Mouse (Mus musculus) CH12.LX (cell line): ENCODE measurements around the gene Cnih4. TPM values are rescaled to one million over a fixed set of nuclear protein-coding genes. Genes with fewer than 3 reads are reported as not detected.

ENCODE experiments used
- DNase-seq: peaks from one replicate; pipeline ENCODE4 v3.0.0-alpha.2; 2013; ENCODE audit errors: extremely low read depth
- H3K27ac ChIP-seq: 2 replicates; pipeline ENCODE4 v1.5.1; 2012; ENCODE audit warnings: low read depth, mild to moderate bottlenecking, control low read depth, moderate library complexity; ENCODE audit not compliant: insufficient read depth
- H3K27me3 ChIP-seq: replicated peaks from 2 replicates; pipeline ENCODE3; 2012; ENCODE audit warnings: inconsistent platforms
- H3K36me3 ChIP-seq, 2 experiments: replicated peaks in 1 of 2; 2 replicates each; pipeline versions ENCODE3 to v1.6.1; 2012; ENCODE audit warnings: inconsistent platforms in 1 of 2, low read length in 1 of 2, mild to moderate bottlenecking in 1 of 2, mixed read lengths in 1 of 2, moderate library complexity in 1 of 2; ENCODE audit not compliant: control insufficient read depth in 1 of 2, insufficient read depth in 1 of 2
- H3K4me1 ChIP-seq, 2 experiments: 2 replicates each; pipeline ENCODE4 v1.6.1; 2012; ENCODE audit warnings: inconsistent platforms in 1 of 2, moderate library complexity in 1 of 2; ENCODE audit not compliant: insufficient read depth in 2 of 2, control insufficient read depth in 1 of 2
- H3K4me2 ChIP-seq: 2 replicates; pipeline ENCODE4 v1.6.1; 2012; ENCODE audit warnings: low read depth, mild to moderate bottlenecking, control low read depth; ENCODE audit not compliant: poor library complexity, insufficient read depth, severe bottlenecking
- H3K4me3 ChIP-seq, 3 experiments: fragments of 150-350 bp in 1 of 3; sonication (generic) in 1 of 3; replicated peaks in 1 of 3; 2 replicates each; pipeline versions ENCODE3 to v1.5.1; 2011 to 2012; ENCODE audit warnings: low read depth in 2 of 3, low read length in 2 of 3, mild to moderate bottlenecking in 2 of 3, moderate library complexity in 2 of 3, control low read depth in 1 of 3, improper control_type of control experiment in 1 of 3, inconsistent platforms in 1 of 3, mixed read lengths in 1 of 3; ENCODE audit not compliant: poor library complexity in 1 of 3
- H3K79me2 ChIP-seq: replicated peaks from 2 replicates; pipeline ENCODE4 v1.6.1; 2012; ENCODE audit warnings: mild to moderate bottlenecking, moderate library complexity; ENCODE audit not compliant: control insufficient read depth, poor library complexity, insufficient read depth, severe bottlenecking; ENCODE audit errors: extremely low read depth
- H3K9ac ChIP-seq: 2 replicates; pipeline ENCODE4 v1.6.1; 2012; ENCODE audit warnings: low read depth, mild to moderate bottlenecking, control low read depth, moderate library complexity; ENCODE audit not compliant: insufficient read depth
- H3K9me3 ChIP-seq: replicated peaks from 2 replicates; pipeline ENCODE3; 2012; ENCODE audit warnings: low read length, inconsistent platforms, mixed read lengths
- CHD2 ChIP-seq: IDR thresholded peaks from 2 replicates; pipeline ENCODE4 v1.6.1; 2011; ENCODE audit warnings: low read length, improper control_type of control experiment
- ETS1 ChIP-seq: conservative IDR thresholded peaks from 2 replicates; pipeline ENCODE4 v1.6.1; 2012; ENCODE audit warnings: low read depth, mild to moderate bottlenecking, inconsistent platforms, low read length, improper control_type of control experiment, moderate library complexity
- HCFC1 ChIP-seq: IDR thresholded peaks from 2 replicates; pipeline ENCODE4 v1.6.1; 2012; ENCODE audit warnings: low read depth, mild to moderate bottlenecking, inconsistent platforms, low read length, improper control_type of control experiment
- JUN ChIP-seq: IDR thresholded peaks from 2 replicates; pipeline ENCODE4 v1.6.1; 2011; ENCODE audit warnings: low read depth, mild to moderate bottlenecking, low read length, improper control_type of control experiment, moderate library complexity; ENCODE audit not compliant: insufficient read depth
- KAT2A ChIP-seq: IDR thresholded peaks from 2 replicates; pipeline ENCODE4 v1.6.1; 2012; ENCODE audit warnings: low read length, improper control_type of control experiment, inconsistent platforms; ENCODE audit not compliant: insufficient replicate concordance
- NRF1 ChIP-seq: IDR thresholded peaks from 2 replicates; pipeline ENCODE4 v1.6.1; 2014; ENCODE audit warnings: low read depth, mild to moderate bottlenecking, inconsistent platforms, low read length, improper control_type of control experiment, moderate library complexity
- PAX5 ChIP-seq: IDR thresholded peaks from 2 replicates; pipeline ENCODE4 v1.6.1; 2012; ENCODE audit warnings: low read length, inconsistent platforms, mixed read lengths
- POLR2A ChIP-seq: IDR thresholded peaks from 2 replicates; pipeline ENCODE4 v1.6.1; 2011; ENCODE audit warnings: low read depth, mild to moderate bottlenecking, improper control_type of control experiment, low read length
- RAD21 ChIP-seq: IDR thresholded peaks from 2 replicates; pipeline ENCODE4 v1.6.1; 2011; ENCODE audit warnings: low read depth, mild to moderate bottlenecking, low read length, improper control_type of control experiment, moderate library complexity
- RCOR1 ChIP-seq: conservative IDR thresholded peaks from 2 replicates; pipeline ENCODE4 v1.6.1; 2012; ENCODE audit warnings: low read depth, mild to moderate bottlenecking, inconsistent platforms, low read length, improper control_type of control experiment
- SIN3A ChIP-seq: IDR thresholded peaks from 2 replicates; pipeline ENCODE4 v1.6.1; 2012; ENCODE audit warnings: low read length, improper control_type of control experiment, inconsistent platforms
- SMC3 ChIP-seq: IDR thresholded peaks from 2 replicates; pipeline ENCODE4 v1.6.1; 2011; ENCODE audit warnings: low read depth, low read length, improper control_type of control experiment
- TCF12 ChIP-seq: IDR thresholded peaks from 2 replicates; pipeline ENCODE4 v1.6.1; 2014; ENCODE audit warnings: low read depth, mild to moderate bottlenecking, inconsistent platforms, low read length, improper control_type of control experiment
- USF1 ChIP-seq: IDR thresholded peaks from 2 replicates; pipeline ENCODE4 v1.6.1; 2014; ENCODE audit warnings: low read depth, mild to moderate bottlenecking, inconsistent platforms, low read length, improper control_type of control experiment
- USF2 ChIP-seq: conservative IDR thresholded peaks from 2 replicates; pipeline ENCODE4 v1.6.1; 2011; ENCODE audit warnings: low read depth, low read length, improper control_type of control experiment
- ZKSCAN1 ChIP-seq: IDR thresholded peaks from 2 replicates; pipeline ENCODE4 v1.6.1; 2012; ENCODE audit warnings: low read depth, inconsistent platforms, low read length, improper control_type of control experiment, borderline replicate concordance
- dilution Hi-C: fragments of 300-500 bp; cut with MboI; formaldehyde crosslinking; loops from 2 replicates; pipeline ENCODE4 v1.14.3; 2020; ENCODE audit warnings: low sequenced_read_pairs; ENCODE audit not compliant: extremely low pct_unique_long_range_greater_than_20kb, extremely low pct_ligation_motif_present
- in situ Hi-C: fragments of 300-500 bp; cut with MboI; formaldehyde crosslinking; loops from 3 replicates; pipeline ENCODE4 v1.14.3; 2019; ENCODE audit warnings: low sequenced_read_pairs, low pct_ligation_motif_present, low pct_unique_long_range_greater_than_20kb, mixed read lengths
- polyA plus RNA-seq: library from polyadenylated mRNA; unstranded; fragments of >175 nt; gene quantifications from 2 replicates; pipeline ENCODE4 v1.2.1, GENCODE M21; 2012; ENCODE audit warnings: low read depth; ENCODE audit not compliant: insufficient read length
- total RNA-seq, 2 experiments: library from RNA; depleted of rRNA; stranded (reverse); fragments of 300-350 nt in 1 of 2; fragments of >200 nt in 1 of 2; gene quantifications; 2 replicates each; pipeline ENCODE4 v1.2.3; 2012 to 2014

Cnih4 gene
- total and polyA plus RNA-seq, 3 experiments: 24.2 to 54.1 (median 39.1) TPM

DNA sequence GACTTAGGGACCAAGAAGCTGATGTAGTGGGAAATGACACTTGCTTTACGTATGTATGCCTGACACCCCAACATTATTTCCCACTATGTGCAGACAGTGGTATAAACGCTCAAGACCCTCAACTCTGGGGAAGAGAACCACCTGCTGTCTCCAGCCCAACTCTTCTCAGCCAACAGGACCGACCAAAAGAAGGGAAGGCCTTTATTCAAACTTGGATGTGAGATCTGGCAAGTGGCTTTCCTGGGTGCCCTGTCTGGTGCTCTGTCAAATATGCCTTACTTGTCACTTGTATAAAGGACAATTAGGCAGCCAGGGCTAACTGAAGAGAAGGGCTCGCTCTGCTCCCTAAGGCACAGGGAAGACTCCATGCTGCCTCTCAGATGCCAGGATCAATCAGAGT is 55.0 kb downstream of the Cnih4 start:
- TF ChIP-seq PAX5 (no peak), USF2 (no peak), TCF12 (no peak), KAT2A (no peak), SIN3A (no peak), SMC3 (no peak), NRF1 (no peak), ZKSCAN1 (no peak), POLR2A (no peak), USF1 (no peak), CHD2 (no peak), JUN (no peak), ETS1 (no peak), RAD21 (no peak), HCFC1 (no peak)
- no peak overlapping the region for H3K27ac ChIP-seq
- dilution Hi-C loops (no loop called here), in situ Hi-C loops (no loop called here)
- H3K79me2 ChIP-seq: peaks cover 14% of the 10 kb centered on the region; the same call in 1 of the 2 replicates
- no peak overlapping the region for H3K4me2 ChIP-seq
- no peaks in the 10 kb centered on the region for H3K9me3 ChIP-seq
- H3K27me3 ChIP-seq: no peaks in the 10 kb centered on the region
- peaks cover 54 to 83% of the 10 kb centered on the region in 2 experiments for H3K36me3 ChIP-seq
- DNase-seq: no peak
- no peak overlapping the region for H3K9ac ChIP-seq
- no peak overlapping the region for H3K4me3 ChIP-seq
- H3K4me1 ChIP-seq: no peaks in the 10 kb centered on the region

DNA sequence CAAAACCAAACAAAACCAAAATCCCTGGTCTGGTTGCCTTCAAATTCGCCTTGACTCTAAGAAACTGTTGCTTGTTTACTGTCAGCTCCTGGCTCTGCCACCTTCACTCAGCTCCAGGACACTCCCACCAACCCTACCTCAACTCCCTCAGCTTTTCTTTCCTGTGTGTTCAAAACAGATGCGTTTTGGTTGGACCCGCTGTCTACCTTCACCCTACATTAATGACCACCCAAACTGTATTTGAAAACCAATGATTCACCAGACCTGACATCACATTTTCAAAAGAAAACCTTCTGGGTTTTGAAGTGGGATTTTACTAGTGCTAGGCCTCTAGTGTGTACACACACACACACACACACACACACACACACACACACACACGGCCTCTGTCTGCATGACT is 65.7 kb downstream of the Cnih4 start:
- Histone ChIP-seq H3K36me3 (peaks cover 15 to 30% of the 10 kb centered on the region in 2 experiments), H3K27me3 (no peaks in the 10 kb centered on the region), H3K79me2 (peaks cover 44% of the 10 kb centered on the region), H3K4me2 (peak overlapping the region; percentile 94), H3K4me3 (peak overlapping the region; percentile 72 to 91 (median 87)), H3K4me1 (peaks cover 2 to 23% of the 10 kb centered on the region in 2 experiments; a peak in 3 of 4 replicates), H3K27ac (no peak overlapping the region), H3K9me3 (no peaks in the 10 kb centered on the region), H3K9ac (peak overlapping the region; percentile 91)
- DNase-seq: no peak
- dilution Hi-C loops: no loop called here
- in situ Hi-C loops: no loop called here
- 0 out of 2 replicates have a peak, but pooled peaks have one; percentile 1 for TF ChIP-seq POLR2A
- TF ChIP-seq RCOR1: no peak
- 0 out of 2 replicates have a peak, but pooled peaks have one; percentile 38 for TF ChIP-seq SIN3A
